Mouse (Mus musculus): ENCODE data around the gene Usf1. TPM values are rescaled to one million over a fixed set of nuclear protein-coding genes. Genes with fewer than 3 reads are reported as not detected.

Usf1 gene
- polyA plus RNA-seq, 1 experiment from 2014 or later: 18.6 TPM

GRCm38 (mm10) chr1:171452923-171453322 is 41.8 kb downstream of the Usf1 start:
- no peaks in the 10 kb centered on the region for H3K36me3 ChIP-seq (replicated peaks)
- H3K4me3 ChIP-seq (replicated peaks): no peak overlapping the region
- no peaks in the 10 kb centered on the region for H3K9me3 ChIP-seq (replicated peaks)
- 59% methylated on average over 5 of the region's 5 CpGs for WGBS (ENCODE audit: insufficient replicate concordance)
- H3K9ac ChIP-seq: no peak overlapping the region
- H3K27me3 ChIP-seq: no peaks in the 10 kb centered on the region
- H3K27ac ChIP-seq (replicated peaks): peak overlapping the region; percentile 70
- peaks cover 11% of the 10 kb centered on the region for H3K4me1 ChIP-seq (replicated peaks)
- H3K4me2 ChIP-seq: no peak overlapping the region
- ATAC-seq (ENCODE audit: insufficient read depth): peak; percentile 66

- H3K4me1 ChIP-seq (replicated peaks): peaks cover 9% of the 10 kb centered on the region
- H3K9me3 ChIP-seq (replicated peaks): no peaks in the 10 kb centered on the region
- WGBS (ENCODE audit: insufficient replicate concordance): 55% methylated on average over 6 of the region's 6 CpGs
- no peak for ATAC-seq (ENCODE audit: insufficient read depth)
- no peak overlapping the region for H3K9ac ChIP-seq
- H3K27me3 ChIP-seq: no peaks in the 10 kb centered on the region
- no peak overlapping the region for H3K4me2 ChIP-seq
- no peak overlapping the region for H3K27ac ChIP-seq (replicated peaks)
- no peaks in the 10 kb centered on the region for H3K36me3 ChIP-seq (replicated peaks)
- H3K4me3 ChIP-seq (replicated peaks): no peak overlapping the region
These were observed 43.8 kb downstream of the Usf1 start for GRCm38 (mm10) chr1:171454926-171455325.

- no peaks in the 10 kb centered on the region for H3K9me3 ChIP-seq (replicated peaks)
- H3K9ac ChIP-seq: no peak overlapping the region
- H3K27ac ChIP-seq (replicated peaks): no peak overlapping the region
- H3K36me3 ChIP-seq (replicated peaks): peaks cover 4% of the 10 kb centered on the region; the same call in 1 of the 2 replicates
- H3K4me3 ChIP-seq (replicated peaks): no peak overlapping the region
- no peaks in the 10 kb centered on the region for H3K27me3 ChIP-seq
- no peak for ATAC-seq (ENCODE audit: insufficient read depth)
- H3K4me1 ChIP-seq (replicated peaks): peaks cover 6% of the 10 kb centered on the region
- 85% methylated on average over 1 of the region's 1 CpGs for WGBS (ENCODE audit: insufficient replicate concordance)
- no peak overlapping the region for H3K4me2 ChIP-seq
These were observed 46.5 kb downstream of the Usf1 start for GRCm38 (mm10) chr1:171457568-171457967.

GRCm38 (mm10) chr1:171459791-171460190 is 48.7 kb downstream of the Usf1 start:
- Histone ChIP-seq H3K27me3 (no peaks in the 10 kb centered on the region), H3K4me3 (replicated peaks) (no peak overlapping the region), H3K9me3 (replicated peaks) (no peaks in the 10 kb centered on the region), H3K4me2 (no peak overlapping the region), H3K36me3 (replicated peaks) (peaks cover 10% of the 10 kb centered on the region), H3K27ac (replicated peaks) (no peak overlapping the region), H3K4me1 (replicated peaks) (peaks cover 5% of the 10 kb centered on the region; the same call in 1 of the 2 replicates), H3K9ac (no peak overlapping the region)
- no peak for ATAC-seq (ENCODE audit: insufficient read depth)
- 63% methylated on average over 5 of the region's 5 CpGs for WGBS (ENCODE audit: insufficient replicate concordance)

GRCm38 (mm10) chr1:171460551-171461503 is 49.7 kb downstream of the Usf1 start:
- Histone ChIP-seq H3K4me3 (replicated peaks) (no peak overlapping the region), H3K27ac (replicated peaks) (no peak overlapping the region), H3K36me3 (replicated peaks) (peaks cover 10% of the 10 kb centered on the region), H3K4me2 (no peak overlapping the region), H3K9me3 (replicated peaks) (no peaks in the 10 kb centered on the region), H3K9ac (no peak overlapping the region), H3K4me1 (replicated peaks) (no peaks in the 10 kb centered on the region), H3K27me3 (no peaks in the 10 kb centered on the region)
- no peak for ATAC-seq (ENCODE audit: insufficient read depth)
- 76% methylated on average over 22 of the region's 22 CpGs for WGBS (ENCODE audit: insufficient replicate concordance)

- ATAC-seq (ENCODE audit: insufficient read depth): no peak
- no peaks in the 10 kb centered on the region for H3K27me3 ChIP-seq
- H3K27ac ChIP-seq (replicated peaks): no peak overlapping the region
- H3K9ac ChIP-seq: no peak overlapping the region
- H3K4me2 ChIP-seq: no peak overlapping the region
- no peak overlapping the region for H3K4me3 ChIP-seq (replicated peaks)
- no peaks in the 10 kb centered on the region for H3K4me1 ChIP-seq (replicated peaks)
- peaks cover 10% of the 10 kb centered on the region for H3K36me3 ChIP-seq (replicated peaks)
- no peaks in the 10 kb centered on the region for H3K9me3 ChIP-seq (replicated peaks)
- 70% methylated on average over 3 of the region's 3 CpGs for WGBS (ENCODE audit: insufficient replicate concordance)
These were observed 52.0 kb downstream of the Usf1 start for GRCm38 (mm10) chr1:171463133-171463532.

- Histone ChIP-seq H3K36me3 (replicated peaks) (peaks cover 6% of the 10 kb centered on the region), H3K4me1 (replicated peaks) (0 out of 2 replicates have a peak, but pooled peaks cover 2% of the 10 kb centered on the region), H3K27me3 (no peaks in the 10 kb centered on the region), H3K9me3 (replicated peaks) (no peaks in the 10 kb centered on the region), H3K27ac (replicated peaks) (no peak overlapping the region; the same call in 1 of the 2 replicates), H3K4me3 (replicated peaks) (no peak overlapping the region), H3K9ac (no peak overlapping the region), H3K4me2 (no peak overlapping the region)
- WGBS (ENCODE audit: insufficient replicate concordance): 62% methylated on average over 5 of the region's 5 CpGs
- no peak for ATAC-seq (ENCODE audit: insufficient read depth)
These were observed 54.8 kb downstream of the Usf1 start for GRCm38 (mm10) chr1:171465749-171466412.

GRCm38 (mm10) chr1:171466565-171466964 is 55.5 kb downstream of the Usf1 start:
- Histone ChIP-seq H3K27me3 (no peaks in the 10 kb centered on the region), H3K9ac (no peak overlapping the region), H3K4me2 (no peak overlapping the region), H3K9me3 (replicated peaks) (no peaks in the 10 kb centered on the region), H3K4me1 (replicated peaks) (0 out of 2 replicates have a peak, but pooled peaks cover 4% of the 10 kb centered on the region), H3K4me3 (replicated peaks) (no peak overlapping the region), H3K36me3 (replicated peaks) (peaks cover 6% of the 10 kb centered on the region), H3K27ac (replicated peaks) (no peak overlapping the region)
- no peak for ATAC-seq (ENCODE audit: insufficient read depth)
- WGBS (ENCODE audit: insufficient replicate concordance): 30% methylated on average over 4 of the region's 4 CpGs

Other genes with a start within 250 kb of the Usf1 start
- gene Pcp4l1, start 215.0 kb upstream of the Usf1 start, polyA plus RNA-seq (2015; fragmentation: Nextera tagmentation; extraction: Ambion mirVana): 1.7 and 2.1 TPM in 2 replicates
- gene Nr1i3, start 197.3 kb upstream of the Usf1 start, polyA plus RNA-seq (2015; fragmentation: Nextera tagmentation; extraction: Ambion mirVana): 1.1 and 1.5 TPM in 2 replicates
- 15.8 and 16.2 TPM in 2 replicates for gene Tomm40l, start 188.8 kb upstream of the Usf1 start, polyA plus RNA-seq (2015; fragmentation: Nextera tagmentation; extraction: Ambion mirVana)
- gene Apoa2, start 186.3 kb upstream of the Usf1 start, polyA plus RNA-seq (2015; fragmentation: Nextera tagmentation; extraction: Ambion mirVana): 6,467 and 6,641 TPM in 2 replicates
- gene Fcer1g, start 176.9 kb upstream of the Usf1 start, polyA plus RNA-seq (2015; fragmentation: Nextera tagmentation; extraction: Ambion mirVana): 115 and 118 TPM in 2 replicates
- gene Adamts4, start 160.9 kb upstream of the Usf1 start, polyA plus RNA-seq (2015; fragmentation: Nextera tagmentation; extraction: Ambion mirVana): 0.58 and 0.60 TPM in 2 replicates
- gene Ndufs2, start 159.9 kb upstream of the Usf1 start, polyA plus RNA-seq (2015; fragmentation: Nextera tagmentation; extraction: Ambion mirVana): 137 and 144 TPM in 2 replicates
- gene B4galt3, start 141.0 kb upstream of the Usf1 start, polyA plus RNA-seq (2015; fragmentation: Nextera tagmentation; extraction: Ambion mirVana): 21.9 and 23.5 TPM in 2 replicates
- 214 and 226 TPM in 2 replicates for gene Ppox, start 130.1 kb upstream of the Usf1 start, polyA plus RNA-seq (2015; fragmentation: Nextera tagmentation; extraction: Ambion mirVana)
- gene Usp21, start 123.3 kb upstream of the Usf1 start, polyA plus RNA-seq (2015; fragmentation: Nextera tagmentation; extraction: Ambion mirVana): 24.9 and 28.5 TPM in 2 replicates
- gene Ufc1, start 116.3 kb upstream of the Usf1 start, polyA plus RNA-seq (2015; fragmentation: Nextera tagmentation; extraction: Ambion mirVana): 40.6 and 41.4 TPM in 2 replicates
- 18.6 and 20.1 TPM in 2 replicates for gene Dedd, start 82.2 kb upstream of the Usf1 start, polyA plus RNA-seq (2015; fragmentation: Nextera tagmentation; extraction: Ambion mirVana)
- 33.1 and 39.1 TPM in 2 replicates for gene Nit1, start 65.7 kb upstream of the Usf1 start, polyA plus RNA-seq (2015; fragmentation: Nextera tagmentation; extraction: Ambion mirVana)
- 32.8 and 37.5 TPM in 2 replicates for gene Pfdn2, start 65.6 kb upstream of the Usf1 start, polyA plus RNA-seq (2015; fragmentation: Nextera tagmentation; extraction: Ambion mirVana)
- 0.21 and 0.33 TPM in 2 replicates for gene Klhdc9, start 50.5 kb upstream of the Usf1 start, polyA plus RNA-seq (2015; fragmentation: Nextera tagmentation; extraction: Ambion mirVana)
- 0.07 and 0.18 TPM in 2 replicates for gene Nectin4, start 41.2 kb upstream of the Usf1 start, polyA plus RNA-seq (2015; fragmentation: Nextera tagmentation; extraction: Ambion mirVana)
- gene Arhgap30, start 22.4 kb upstream of the Usf1 start, polyA plus RNA-seq (2015; fragmentation: Nextera tagmentation; extraction: Ambion mirVana): 5.0 and 5.3 TPM in 2 replicates
- 2.1 and 2.5 TPM in 2 replicates for gene Tstd1, start 7.6 kb downstream of the Usf1 start, polyA plus RNA-seq (2015; fragmentation: Nextera tagmentation; extraction: Ambion mirVana)
- gene F11r, start 26.2 kb downstream of the Usf1 start, polyA plus RNA-seq (2015; fragmentation: Nextera tagmentation; extraction: Ambion mirVana): 29.7 and 32.8 TPM in 2 replicates
- 3.3 and 3.5 TPM in 2 replicates for gene Alyref2, start 92.2 kb downstream of the Usf1 start, polyA plus RNA-seq (2015; fragmentation: Nextera tagmentation; extraction: Ambion mirVana)
- gene Itln1, start 124.0 kb downstream of the Usf1 start, polyA plus RNA-seq (2015; fragmentation: Nextera tagmentation; extraction: Ambion mirVana): not detected in 2 replicates
- gene Cd244a, start 147.9 kb downstream of the Usf1 start, polyA plus RNA-seq (2015; fragmentation: Nextera tagmentation; extraction: Ambion mirVana): 0.38 and 0.59 TPM in 2 replicates
- 1.2 and 1.3 TPM in 2 replicates for gene Ly9, start 196.1 kb downstream of the Usf1 start, polyA plus RNA-seq (2015; fragmentation: Nextera tagmentation; extraction: Ambion mirVana)
- 0.69 and 1.1 TPM in 2 replicates for gene Slamf7, start 241.7 kb downstream of the Usf1 start, polyA plus RNA-seq (2015; fragmentation: Nextera tagmentation; extraction: Ambion mirVana)

Measured in liver, embryonic 15.5 days (tissue).